Mouse (Mus musculus): ENCODE results near the gene Dgcr2.

Gene Dgcr2

GRCm38 (mm10) chr16:17896091-17896490 lies 2.3 kb downstream of the Dgcr2 start:
- no peak for DNase-seq

- DNase-seq = no peak
Measured at GRCm38 (mm10) chr16:17893923-17894322, 4.4 kb downstream of the Dgcr2 start, which contains the start of gene Tssk1. Tssk1 (plus strand) TSS chr16:17894223.

DNA sequence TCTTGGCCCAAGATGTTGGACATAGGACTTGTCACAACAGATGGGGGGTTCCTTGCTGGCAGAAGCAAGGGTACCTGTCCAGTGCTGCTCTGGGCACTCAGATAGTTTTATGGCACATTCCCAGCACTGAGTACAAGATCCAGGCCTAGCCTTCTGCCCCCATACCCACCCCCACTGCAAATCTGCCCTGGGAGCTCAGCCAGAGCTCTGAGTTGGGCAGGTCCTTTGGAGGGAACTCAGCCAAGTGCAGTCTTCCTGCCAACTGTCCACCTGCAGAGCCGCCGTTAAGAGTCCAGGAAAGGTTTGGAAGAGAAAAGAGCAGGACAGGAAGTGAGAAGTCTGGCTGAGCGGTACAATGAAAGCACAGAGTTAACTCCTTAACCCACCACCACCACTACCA lies 5.8 kb downstream of the Dgcr2 start:
- DNase-seq = no peak

- DNase-seq = peak; percentile 100
Measured at GRCm38 (mm10) chr16:17891567-17891959, 6.8 kb downstream of the Dgcr2 start, which contains the start of gene Gm20518. Gm20518 (minus strand) TSS chr16:17891671.

GRCm38 (mm10) chr16:17890917-17891566 lies 7.3 kb downstream of the Dgcr2 start:
- DNase-seq = no peak

- DNase-seq = peak; percentile 15
Measured at GRCm38 (mm10) chr16:17890342-17890727, 8.0 kb downstream of the Dgcr2 start.

DNA sequence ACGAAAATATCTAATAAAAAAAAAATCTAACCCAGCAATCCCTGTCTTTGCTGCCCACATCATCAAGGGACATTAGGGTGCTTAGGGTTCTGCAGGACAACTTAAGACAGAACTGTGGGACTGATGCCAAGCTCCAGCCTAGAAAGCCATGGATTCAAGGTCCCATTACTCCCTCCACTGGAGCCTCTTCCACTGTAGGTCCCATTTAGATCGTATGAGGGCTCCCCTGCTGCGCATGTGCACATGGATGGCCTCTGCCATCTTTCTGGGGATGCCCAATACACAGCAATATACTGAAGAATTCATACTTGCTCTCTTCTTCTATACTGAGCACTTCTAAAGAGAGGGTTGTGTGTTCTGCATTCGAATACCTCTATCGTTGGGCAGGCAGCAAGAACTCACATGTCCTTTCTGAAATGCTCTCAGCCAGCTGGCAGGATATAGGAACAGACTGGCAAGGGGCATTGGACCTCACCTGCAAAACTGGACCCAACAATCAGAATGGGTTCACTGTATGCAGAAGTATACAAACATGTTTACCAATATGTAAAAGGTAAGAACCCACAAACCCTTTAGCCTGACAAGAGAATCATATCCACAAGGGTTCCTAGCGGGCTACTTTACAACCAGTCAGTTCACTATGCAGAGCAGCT lies 8.5 kb downstream of the Dgcr2 start:
- no peak for DNase-seq

- no peak for DNase-seq
Measured at GRCm38 (mm10) chr16:17884116-17884515, 14.2 kb downstream of the Dgcr2 start.

DNA sequence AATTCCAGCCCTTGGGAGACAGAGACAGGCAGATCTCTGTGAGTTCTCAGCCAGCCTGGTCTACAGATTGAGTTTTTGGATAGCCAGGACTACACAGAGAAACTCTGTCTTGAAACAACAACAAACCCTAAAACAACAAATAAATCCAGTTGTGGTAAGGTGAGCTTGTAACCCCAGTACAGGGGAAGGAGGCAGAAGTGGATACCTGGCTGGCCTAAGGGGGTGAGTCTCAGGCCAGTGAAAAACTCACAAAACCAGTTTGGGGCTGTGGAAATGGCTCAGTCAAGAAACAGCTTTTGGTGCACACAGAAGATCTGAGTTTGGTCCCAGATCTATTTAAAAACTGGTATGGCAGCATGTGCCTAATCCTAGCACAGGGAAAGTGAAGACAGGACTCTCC lies 16.2 kb downstream of the Dgcr2 start:
- DNase-seq = no peak

DNA sequence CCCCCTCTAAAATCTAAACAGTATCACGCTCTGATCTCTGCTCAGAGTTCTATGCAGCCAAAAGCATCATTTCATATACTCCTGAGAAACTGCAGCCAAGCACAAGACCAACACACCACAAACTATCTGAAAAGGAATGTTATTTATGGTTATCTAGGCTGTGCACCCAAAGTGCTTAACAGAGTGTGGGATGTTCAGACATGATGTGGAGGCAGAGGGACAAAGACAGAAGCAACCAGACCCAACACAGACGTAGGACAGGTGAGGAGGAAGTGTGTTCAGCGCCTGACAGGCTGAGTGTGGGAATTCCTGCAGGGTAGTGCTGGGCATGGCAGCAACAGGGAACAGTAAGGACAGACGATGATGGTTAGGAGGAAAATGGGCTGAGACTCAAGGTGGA lies 18.8 kb downstream of the Dgcr2 start:
- DNase-seq = no peak

DNA sequence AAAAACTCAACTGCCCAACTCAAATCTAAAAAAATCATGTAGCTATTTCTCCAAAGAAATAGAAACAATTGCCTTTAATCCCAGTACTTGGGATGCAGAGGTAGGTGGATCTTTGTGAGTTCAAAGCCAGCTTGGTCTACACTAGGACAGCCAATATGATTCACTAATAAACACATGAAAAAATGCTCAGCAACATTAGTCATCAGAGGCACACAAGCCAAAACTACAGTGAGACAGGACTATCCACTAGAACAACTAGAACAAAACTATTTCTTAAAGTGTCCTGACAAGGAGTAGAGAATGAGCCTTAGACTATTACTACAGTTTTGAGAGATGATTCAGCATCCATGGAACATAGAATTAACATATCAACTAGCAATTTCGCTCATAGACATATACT lies 22.3 kb downstream of the Dgcr2 start:
- DNase-seq = no peak

- DNase-seq = no peak
Measured at GRCm38 (mm10) chr16:17875174-17875573, 23.2 kb downstream of the Dgcr2 start.

- DNase-seq = no peak
Measured at GRCm38 (mm10) chr16:17872995-17873394, 25.4 kb downstream of the Dgcr2 start.

DNA sequence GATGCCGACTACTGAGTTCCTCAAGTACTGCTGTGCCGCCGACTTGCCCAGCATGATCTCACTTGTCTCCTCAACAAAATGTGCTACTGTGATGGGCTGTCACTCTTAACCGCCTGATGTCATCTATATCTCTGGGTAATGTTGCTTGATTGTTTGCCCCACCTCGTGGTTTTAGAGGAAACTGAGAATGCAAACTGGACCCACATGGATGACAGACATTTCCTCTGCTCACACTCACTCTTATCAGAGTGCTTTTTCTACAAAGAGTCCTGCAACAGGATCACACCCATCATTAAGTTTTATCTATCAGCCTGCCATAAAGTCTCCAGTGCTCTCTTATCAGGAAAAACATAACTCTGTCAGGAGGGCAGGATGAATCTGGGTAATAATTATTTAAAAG lies 27.1 kb downstream of the Dgcr2 start:
- no peak for DNase-seq

DNA sequence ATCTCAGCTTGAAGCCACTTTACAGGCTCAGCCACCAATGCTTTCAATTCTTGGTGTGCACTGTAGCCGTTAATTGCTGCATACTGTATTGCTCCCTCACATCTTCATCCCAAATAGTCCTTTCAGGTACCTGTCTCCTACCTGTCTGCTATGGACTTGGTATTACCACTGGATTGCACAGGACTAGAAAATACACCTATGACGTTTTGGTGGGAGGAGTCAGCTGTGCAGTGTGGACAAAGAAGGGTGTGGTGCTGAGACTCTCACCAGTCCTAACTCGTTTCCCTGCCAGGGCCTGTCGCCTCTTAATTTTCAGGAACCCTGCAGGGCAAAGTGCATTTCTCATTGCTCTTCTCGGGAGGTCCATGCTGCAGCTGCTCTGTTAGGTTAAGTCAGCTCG lies 32.6 kb downstream of the Dgcr2 start:
- no peak for DNase-seq

GRCm38 (mm10) chr16:17865293-17865692 lies 33.1 kb downstream of the Dgcr2 start:
- DNase-seq = no peak

- peak; percentile 30 for DNase-seq
Measured at GRCm38 (mm10) chr16:17858592-17858991, 39.8 kb downstream of the Dgcr2 start.

DNA sequence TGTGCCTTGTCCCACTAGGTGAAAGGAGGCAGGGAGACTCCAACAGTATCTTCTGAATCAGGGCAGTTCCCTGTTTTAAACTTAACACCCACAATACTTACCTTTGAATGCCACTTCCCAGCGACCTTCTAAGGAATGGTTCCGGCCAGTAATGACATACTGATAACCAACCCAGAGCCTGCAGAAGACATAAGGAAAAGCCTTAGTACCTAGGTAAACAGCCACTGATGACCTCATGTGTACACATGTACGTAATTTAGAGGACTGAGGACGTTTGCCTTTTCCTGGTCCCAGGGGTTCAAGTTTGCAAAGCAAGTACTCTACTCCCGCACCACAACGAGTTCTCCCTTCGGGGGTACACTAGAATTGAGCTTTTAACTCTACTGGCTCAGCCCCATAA lies 41.2 kb downstream of the Dgcr2 start:
- DNase-seq = no peak

DNA sequence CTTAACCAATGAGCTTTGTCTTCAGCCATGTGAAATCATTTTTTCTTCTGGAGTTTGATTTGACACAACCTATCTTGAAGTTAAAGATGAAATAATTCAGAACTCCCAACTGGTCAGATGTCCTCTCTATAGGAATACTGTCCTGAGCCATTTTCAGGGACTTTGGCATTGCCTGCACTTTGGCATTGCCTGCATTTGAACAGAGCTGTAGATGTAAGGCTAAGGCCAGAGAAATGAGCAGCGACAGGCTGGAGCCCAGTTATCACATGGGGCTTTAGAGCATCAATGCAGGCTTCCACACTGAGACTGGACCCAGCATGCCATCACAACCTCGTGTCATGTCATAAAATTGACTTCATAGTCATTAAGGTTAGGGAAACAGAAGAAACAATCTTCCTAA lies 45.1 kb downstream of the Dgcr2 start:
- no peak for DNase-seq

DNA sequence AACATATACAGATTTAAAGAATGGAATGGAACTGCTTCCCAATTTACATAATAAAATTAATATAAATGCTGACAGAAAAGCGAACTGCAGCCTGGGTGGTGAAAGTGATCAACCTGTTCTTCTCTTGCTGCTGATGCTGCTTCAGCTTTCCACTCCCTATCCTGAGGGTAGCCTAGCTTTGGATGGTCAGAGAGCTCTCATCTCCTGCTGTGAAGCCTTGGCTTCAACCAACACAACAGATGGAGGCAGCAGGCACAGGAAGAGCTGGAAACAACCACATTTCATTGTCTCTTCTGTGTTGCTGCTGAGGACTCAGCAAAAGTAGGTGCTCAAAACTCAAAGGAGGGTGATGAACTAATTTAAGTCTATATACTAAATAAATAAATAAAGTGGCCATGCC lies 46.5 kb downstream of the Dgcr2 start:
- DNase-seq = no peak

GRCm38 (mm10) chr16:17851331-17851730 lies 47.0 kb downstream of the Dgcr2 start:
- DNase-seq = no peak

- no peak for DNase-seq
Measured at GRCm38 (mm10) chr16:17849486-17849885, 48.9 kb downstream of the Dgcr2 start.

DNA sequence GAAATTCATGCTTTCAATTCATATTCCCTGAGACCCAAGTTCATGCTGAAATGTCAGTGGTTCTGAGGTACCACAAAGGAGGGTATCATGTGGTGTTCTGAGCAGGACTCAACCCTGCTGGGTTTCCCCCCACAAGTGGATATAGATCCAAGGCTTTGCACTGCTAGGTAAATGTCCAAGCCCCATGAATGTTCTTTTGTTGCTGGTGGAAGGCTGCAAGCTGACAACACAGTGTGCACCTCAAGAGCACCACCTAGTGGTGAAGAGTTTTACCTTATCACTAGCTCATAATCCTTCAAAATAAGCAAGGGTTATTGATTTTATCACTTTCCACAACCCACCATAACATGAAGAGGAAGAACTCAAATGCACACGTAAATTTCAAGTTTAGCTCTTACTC lies 49.4 kb downstream of the Dgcr2 start:
- peak; percentile 48 for DNase-seq

DNA sequence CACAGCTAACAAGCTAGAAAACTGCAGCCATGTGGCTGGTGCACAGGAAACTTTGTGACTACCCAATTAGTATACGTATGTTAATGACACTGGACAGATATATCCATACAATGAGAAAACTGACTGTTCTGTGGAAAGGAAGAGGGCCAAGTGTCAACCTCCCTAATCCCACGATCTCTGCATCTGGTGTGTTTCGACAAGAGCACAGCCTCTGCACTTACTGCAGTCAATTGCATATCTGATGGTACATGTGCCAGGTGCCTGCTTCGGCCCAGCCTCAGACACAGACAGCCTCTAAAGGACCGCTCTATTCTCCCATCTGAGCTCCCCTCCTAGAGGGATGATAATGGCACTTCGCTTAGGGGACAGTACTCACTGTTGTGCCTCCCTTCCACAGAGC lies 49.9 kb downstream of the Dgcr2 start:
- no peak for DNase-seq
